Mouse (Mus musculus): Measurements from ENCODE around the gene Rhoq. TPM values are rescaled to one million over a fixed set of nuclear protein-coding genes. Genes with fewer than 3 reads are reported as not detected.

Gene Rhoq
- polyA plus RNA-seq, 1 experiment from 2014 or later, result 23.0 TPM

- Histone ChIP-seq H3K27ac (peak overlapping the region; percentile 27), H3K9ac (peak overlapping the region; percentile 57), H3K4me3 (peak overlapping the region; percentile 82), H3K36me3 (peaks cover 8% of the 10 kb centered on the region; the same call in 1 of the 2 replicates), H3K27me3 (no peaks in the 10 kb centered on the region), H3K4me1 (peaks cover 12% of the 10 kb centered on the region; the same call in 1 of the 2 replicates), H3K4me2 (peak overlapping the region; percentile 96), H3K9me3 (no peaks in the 10 kb centered on the region)
- under 1% methylated on average over 55 of the region's 55 CpGs for WGBS
- ATAC-seq (ENCODE audit: insufficient number of reproducible peaks, low FRiP score, low TSS enrichment, low read depth), result no peak; the same call in none of the 2 replicates
Observed at GRCm38 (mm10) chr17:87024491-87025242, 61.8 kb downstream of the Rhoq start.

- peak; percentile 100 for ATAC-seq (ENCODE audit: insufficient number of reproducible peaks, low FRiP score, low TSS enrichment, low read depth)
- Histone ChIP-seq H3K9ac (peak within 1 kb of the TSS; percentile 57), H3K36me3 (peaks cover 8% of the 10 kb centered on the region; the same call in 1 of the 2 replicates), H3K27ac (peak within 1 kb of the TSS; percentile 27), H3K4me1 (peaks cover 12% of the 10 kb centered on the region; the same call in 1 of the 2 replicates), H3K4me2 (peak within 1 kb of the TSS; percentile 96), H3K9me3 (no peaks in the 10 kb centered on the region), H3K4me3 (peak within 1 kb of the TSS; percentile 82), H3K27me3 (no peaks in the 10 kb centered on the region)
- under 1% methylated on average over 43 of the region's 43 CpGs for WGBS
Observed at GRCm38 (mm10) chr17:87025269-87025949, 62.5 kb downstream of the Rhoq start, which contains the start of the genes Pigf and Cript. Pigf (minus strand) TSS chr17:87025406. Cript (plus strand) TSS chr17:87025550.

GRCm38 (mm10) chr17:87036141-87037073 is 73.5 kb downstream of the Rhoq start:
- WGBS, result 50% methylated on average over 9 of the region's 10 CpGs
- ATAC-seq (ENCODE audit: insufficient number of reproducible peaks, low FRiP score, low TSS enrichment, low read depth), result no peak
- H3K4me2 ChIP-seq, result no peak overlapping the region

GRCm38 (mm10) chr17:87038496-87038895 is 75.6 kb downstream of the Rhoq start:
- 87% methylated on average over 5 of the region's 5 CpGs for WGBS
- H3K4me3 ChIP-seq, result no peak overlapping the region

More at GRCm38 (mm10) chr17:87036141-87037073, 73.5 kb downstream of the Rhoq start:
- no peak overlapping the region for H3K9ac ChIP-seq
- H3K9me3 ChIP-seq, result no peaks in the 10 kb centered on the region
- H3K36me3 ChIP-seq, result peaks cover 18% of the 10 kb centered on the region
- H3K27me3 ChIP-seq, result no peaks in the 10 kb centered on the region
- no peak overlapping the region for H3K27ac ChIP-seq
- H3K4me1 ChIP-seq, result no peaks in the 10 kb centered on the region
- no peak overlapping the region for H3K4me3 ChIP-seq

DNA sequence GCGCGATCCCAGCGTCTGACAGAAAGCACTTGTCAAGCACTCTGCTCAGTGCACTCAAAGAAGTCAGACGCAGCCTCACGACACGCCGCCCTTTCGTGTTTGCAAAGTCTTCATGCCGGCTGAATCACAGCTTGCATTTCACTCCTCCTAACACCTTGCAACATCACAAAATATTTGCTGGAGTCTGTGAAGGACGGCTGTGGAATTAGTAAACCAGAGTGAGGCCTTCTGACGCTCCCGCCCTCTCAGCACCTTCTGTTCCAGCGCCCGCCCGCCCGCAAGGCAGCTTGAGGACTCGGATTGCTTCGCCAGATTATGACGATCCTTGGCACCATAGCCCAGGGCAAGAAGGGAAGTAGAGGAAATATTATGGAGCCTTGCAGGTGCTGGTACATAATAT is 78.9 kb downstream of the Rhoq start:
- no peaks in the 10 kb centered on the region for H3K36me3 ChIP-seq
- no peaks in the 10 kb centered on the region for H3K4me1 ChIP-seq
- H3K9me3 ChIP-seq, result no peaks in the 10 kb centered on the region
- no peak overlapping the region for H3K27ac ChIP-seq
- WGBS, result 63% methylated on average over 19 of the region's 19 CpGs
- no peak overlapping the region for H3K4me3 ChIP-seq
- H3K4me2 ChIP-seq, result no peak overlapping the region
- no peak overlapping the region for H3K9ac ChIP-seq
- no peak for ATAC-seq (ENCODE audit: insufficient number of reproducible peaks, low FRiP score, low TSS enrichment, low read depth)
- H3K27me3 ChIP-seq, result no peaks in the 10 kb centered on the region

More at GRCm38 (mm10) chr17:87038496-87038895, 75.6 kb downstream of the Rhoq start:
- H3K9ac ChIP-seq, result no peak overlapping the region
- ATAC-seq (ENCODE audit: insufficient number of reproducible peaks, low FRiP score, low TSS enrichment, low read depth), result no peak
- H3K4me1 ChIP-seq, result no peaks in the 10 kb centered on the region
- H3K36me3 ChIP-seq, result peaks cover 9% of the 10 kb centered on the region
- no peak overlapping the region for H3K4me2 ChIP-seq
- no peak overlapping the region for H3K27ac ChIP-seq
- H3K9me3 ChIP-seq, result no peaks in the 10 kb centered on the region
- H3K27me3 ChIP-seq, result no peaks in the 10 kb centered on the region

DNA sequence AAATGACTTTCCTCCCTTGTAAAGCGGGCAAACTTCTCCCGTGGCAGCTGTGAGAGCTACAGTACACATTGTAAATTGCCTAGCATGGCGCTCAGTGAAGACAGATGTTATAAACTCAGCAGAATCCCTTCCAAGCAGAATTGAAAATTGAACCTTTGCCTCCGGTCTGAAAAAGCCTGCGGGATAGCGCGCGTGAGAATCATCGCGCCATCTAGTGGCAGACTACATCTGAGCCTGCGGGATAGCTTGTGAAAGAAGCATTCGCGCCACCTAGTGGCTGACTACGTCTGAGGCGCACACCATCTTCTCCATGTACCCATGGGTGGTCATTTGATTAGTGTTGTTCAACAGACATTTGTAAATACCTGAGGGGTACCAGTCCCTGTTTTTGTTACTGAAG is 81.5 kb downstream of the Rhoq start:
- Histone ChIP-seq H3K36me3 (no peaks in the 10 kb centered on the region), H3K9ac (no peak overlapping the region), H3K4me3 (no peak overlapping the region), H3K4me2 (no peak overlapping the region), H3K4me1 (no peaks in the 10 kb centered on the region), H3K27me3 (no peaks in the 10 kb centered on the region), H3K9me3 (no peaks in the 10 kb centered on the region), H3K27ac (0 out of 2 replicates have a peak overlapping the region, but pooled peaks have one; percentile 23)
- WGBS, result under 1% methylated on average over 15 of the region's 15 CpGs
- peak; percentile 52; the same call in 1 of the 2 replicates for ATAC-seq (ENCODE audit: insufficient number of reproducible peaks, low FRiP score, low TSS enrichment, low read depth)

DNA sequence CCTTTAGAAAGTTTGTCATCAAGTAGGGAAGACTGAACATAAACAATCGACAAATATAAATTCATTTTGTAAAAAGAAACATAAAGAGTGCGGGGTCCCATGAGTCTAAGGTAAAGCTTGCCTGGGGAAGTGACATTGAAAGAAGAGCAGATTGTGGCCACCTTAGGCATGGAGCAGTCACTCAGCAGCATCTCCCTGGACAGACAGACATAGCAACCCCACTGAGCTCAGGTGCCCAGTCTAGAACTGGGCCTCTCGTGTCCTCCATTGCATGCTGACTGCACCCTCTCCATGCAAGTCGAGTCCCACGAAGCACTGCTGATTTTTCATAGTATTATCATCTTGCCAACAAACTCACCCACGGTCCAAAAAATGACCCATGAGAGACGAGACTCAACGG is 81.9 kb downstream of the Rhoq start:
- Histone ChIP-seq H3K36me3 (no peaks in the 10 kb centered on the region), H3K27me3 (no peaks in the 10 kb centered on the region), H3K4me1 (peaks cover 3% of the 10 kb centered on the region; the same call in 1 of the 2 replicates), H3K4me2 (no peak overlapping the region), H3K9me3 (no peaks in the 10 kb centered on the region), H3K27ac (no peak overlapping the region), H3K4me3 (no peak overlapping the region), H3K9ac (no peak overlapping the region)
- 80% methylated on average over 8 of the region's 8 CpGs for WGBS
- no peak for ATAC-seq (ENCODE audit: insufficient number of reproducible peaks, low FRiP score, low TSS enrichment, low read depth)

Other genes with a start within 250 kb of the Rhoq start
- 5.6 and 5.9 TPM in 2 replicates for gene Epas1, start 209.4 kb upstream of the Rhoq start, polyA plus RNA-seq (2015; fragmentation: Nextera tagmentation; extraction: Ambion mirVana)
- not detected in 2 replicates for gene Tmem247, start 45.7 kb upstream of the Rhoq start, polyA plus RNA-seq (2015; fragmentation: Nextera tagmentation; extraction: Ambion mirVana)
- 0.24 TPM in 1 of 2 replicates, not detected in the other for gene Atp6v1e2, start 15.2 kb upstream of the Rhoq start, polyA plus RNA-seq (2015; fragmentation: Nextera tagmentation; extraction: Ambion mirVana)
- 28.3 and 30.4 TPM in 2 replicates for gene Pigf, start 62.3 kb downstream of the Rhoq start, polyA plus RNA-seq (2015; fragmentation: Nextera tagmentation; extraction: Ambion mirVana)
- 101 and 117 TPM in 2 replicates for gene Cript, start 62.5 kb downstream of the Rhoq start, polyA plus RNA-seq (2015; fragmentation: Nextera tagmentation; extraction: Ambion mirVana)
- 13.1 and 15.5 TPM in 2 replicates for gene Socs5, start 144.6 kb downstream of the Rhoq start, polyA plus RNA-seq (2015; fragmentation: Nextera tagmentation; extraction: Ambion mirVana)

All from limb, embryonic 15.5 days (tissue).